Mouse (Mus musculus) liver, embryonic 16.5 days (tissue): ENCODE results near the gene 4833427G06Rik. TPM values are rescaled to one million over a fixed set of nuclear protein-coding genes. Genes with fewer than 3 reads are reported as not detected.
"Not testable (repeated sequence)": the region's sequence is repeated elsewhere in the genome, so short reads cannot be mapped to it uniquely, and the experiment has no call there.

Source experiments
- ATAC-seq: fragments of 200-750 bp; cut with Nextera tagmentation; 2 replicates; pipeline ENCODE4 v1.8.0; 2017; ENCODE audit warnings: low read depth, mild to moderate bottlenecking, moderate number of reproducible peaks, moderate library complexity
- H3K27ac ChIP-seq: fragments of 300-500 bp; sonication (generic); 2 replicates; pipeline ENCODE4 v1.5.1; 2014; ENCODE audit warnings: mild to moderate bottlenecking, low read length
- H3K27me3 ChIP-seq: fragments of 300-500 bp; sonication (generic); 2 replicates; pipeline ENCODE4 v1.6.1; 2014; ENCODE audit warnings: low read depth, low read length, mixed read lengths; ENCODE audit not compliant: control insufficient read depth, insufficient read depth
- H3K36me3 ChIP-seq: fragments of 300-500 bp; sonication (generic); 2 replicates; pipeline ENCODE4 v1.6.1; 2014; ENCODE audit warnings: mild to moderate bottlenecking; ENCODE audit not compliant: control insufficient read depth, insufficient read depth
- H3K4me1 ChIP-seq: fragments of 300-500 bp; sonication (generic); 2 replicates; pipeline ENCODE4 v1.6.1; 2014; ENCODE audit warnings: low read depth, low read length, mixed read lengths; ENCODE audit not compliant: control insufficient read depth
- H3K4me2 ChIP-seq: fragments of 300-500 bp; sonication (generic); 2 replicates; pipeline ENCODE4 v1.6.1; 2014; ENCODE audit warnings: low read depth, low read length, mixed read lengths
- H3K4me3 ChIP-seq: fragments of 300-500 bp; sonication (generic); 2 replicates; pipeline ENCODE4 v1.5.1; 2014; ENCODE audit warnings: low read depth, mild to moderate bottlenecking, low read length
- H3K9ac ChIP-seq: fragments of 300-500 bp; sonication (generic); 2 replicates; pipeline ENCODE4 v1.6.1; 2014; ENCODE audit warnings: low read depth, low read length
- H3K9me3 ChIP-seq: fragments of 300-500 bp; sonication (generic); replicated peaks from 2 replicates; pipeline ENCODE4 v1.6.1; 2016; ENCODE audit warnings: low read length; ENCODE audit not compliant: control insufficient read depth
- WGBS: fragments of 180-500 bp; shearing (Covaris S2); extraction: QIAGEN DNeasy Blood & Tissue Kit; methylation state at CpG from one replicate; pipeline ENCODE4 v1.1.7; 2014; ENCODE audit not compliant: insufficient replicate concordance; 5-methylcytosine and 5-hydroxymethylcytosine counted together
- polyA plus RNA-seq: library from polyadenylated mRNA; unstranded; fragments of >200 nt; fragmentation: Nextera tagmentation; extraction: Ambion mirVana; gene quantifications from 2 replicates; pipeline ENCODE4 v1.2.1, GENCODE M21; 2015

4833427G06Rik gene
- polyA plus RNA-seq, result not detected in 2 replicates

GRCm38 (mm10) chr9:51101756-51102425 is at the start of gene 4833427G06Rik:
Gene 4833427G06Rik (minus strand): TSS chr9:51102078.
- no peak within 1 kb of the TSS for H3K9ac ChIP-seq
- H3K4me2 ChIP-seq, result peak within 1 kb of the TSS; percentile 34
- H3K27me3 ChIP-seq, result peaks cover 42% of the 10 kb centered on the region
- no peaks in the 10 kb centered on the region for H3K36me3 ChIP-seq
- ATAC-seq, result no peak
- WGBS, result 10% methylated on average over 27 of the region's 27 CpGs
- no peak within 1 kb of the TSS; the same call in 1 of the 2 replicates for H3K4me3 ChIP-seq
- H3K4me1 ChIP-seq, result no peaks in the 10 kb centered on the region
- H3K9me3 ChIP-seq, result no peaks in the 10 kb centered on the region
- H3K27ac ChIP-seq, result no peak within 1 kb of the TSS

- H3K4me3 ChIP-seq, result no peak overlapping the region
- H3K27me3 ChIP-seq, result no peaks in the 10 kb centered on the region
- H3K9me3 ChIP-seq, result no peaks in the 10 kb centered on the region
- H3K9ac ChIP-seq, result no peak overlapping the region
- no peaks in the 10 kb centered on the region for H3K4me1 ChIP-seq
- no peaks in the 10 kb centered on the region for H3K36me3 ChIP-seq
- no peak overlapping the region for H3K27ac ChIP-seq
- no peak for ATAC-seq
- H3K4me2 ChIP-seq, result no peak overlapping the region
- 69% methylated on average over 5 of the region's 5 CpGs for WGBS
Observed at GRCm38 (mm10) chr9:51147294-51147693, 45.4 kb upstream of the 4833427G06Rik start.

- H3K27me3 ChIP-seq, result no peaks in the 10 kb centered on the region
- no peaks in the 10 kb centered on the region for H3K4me1 ChIP-seq
- no peaks in the 10 kb centered on the region for H3K9me3 ChIP-seq
- ATAC-seq, result no peak
- H3K9ac ChIP-seq, result no peak overlapping the region
- 74% methylated on average over 4 of the region's 4 CpGs for WGBS
- no peaks in the 10 kb centered on the region for H3K36me3 ChIP-seq
- no peak overlapping the region for H3K27ac ChIP-seq
- no peak overlapping the region for H3K4me2 ChIP-seq
- no peak overlapping the region for H3K4me3 ChIP-seq
Observed at GRCm38 (mm10) chr9:51146496-51146895, 44.6 kb upstream of the 4833427G06Rik start.

GRCm38 (mm10) chr9:51144218-51144617 is 42.3 kb upstream of the 4833427G06Rik start:
- 56% methylated on average over 6 of the region's 6 CpGs for WGBS
- Histone ChIP-seq H3K9me3 (no peaks in the 10 kb centered on the region), H3K27ac (no peak overlapping the region), H3K9ac (no peak overlapping the region), H3K36me3 (no peaks in the 10 kb centered on the region), H3K27me3 (no peaks in the 10 kb centered on the region), H3K4me1 (no peaks in the 10 kb centered on the region), H3K4me2 (no peak overlapping the region), H3K4me3 (no peak overlapping the region)
- no peak for ATAC-seq

- Histone ChIP-seq H3K36me3 (no peaks in the 10 kb centered on the region), H3K9me3 (no peaks in the 10 kb centered on the region), H3K4me3 (no peak overlapping the region), H3K27ac (no peak overlapping the region), H3K4me2 (no peak overlapping the region), H3K9ac (no peak overlapping the region), H3K4me1 (no peaks in the 10 kb centered on the region), H3K27me3 (no peaks in the 10 kb centered on the region)
- ATAC-seq, result no peak
- WGBS, result 60% methylated on average over 1 of the region's 1 CpGs
Observed at GRCm38 (mm10) chr9:51143437-51143836, 41.6 kb upstream of the 4833427G06Rik start.

- ATAC-seq, result no peak
- no peak overlapping the region for H3K27ac ChIP-seq
- no peak overlapping the region for H3K4me3 ChIP-seq
- WGBS, result 60% methylated on average over 3 of the region's 3 CpGs
- H3K9me3 ChIP-seq, result no peaks in the 10 kb centered on the region
- no peaks in the 10 kb centered on the region for H3K36me3 ChIP-seq
- H3K4me1 ChIP-seq, result peaks cover 4% of the 10 kb centered on the region
- H3K9ac ChIP-seq, result no peak overlapping the region
- no peak overlapping the region for H3K4me2 ChIP-seq
- H3K27me3 ChIP-seq, result no peaks in the 10 kb centered on the region
Observed at GRCm38 (mm10) chr9:51140711-51141110, 38.8 kb upstream of the 4833427G06Rik start.

GRCm38 (mm10) chr9:51139401-51139800 is 37.5 kb upstream of the 4833427G06Rik start:
- not testable (repeated sequence) for H3K36me3 ChIP-seq, H3K9me3 ChIP-seq, H3K4me1 ChIP-seq, H3K27me3 ChIP-seq, H3K9ac ChIP-seq, H3K4me2 ChIP-seq, ATAC-seq, H3K4me3 ChIP-seq, H3K27ac ChIP-seq
- WGBS, result 44% methylated on average over 1 of the region's 1 CpGs

- Histone ChIP-seq H3K27me3 (no peaks in the 10 kb centered on the region), H3K4me3 (no peak overlapping the region), H3K4me2 (no peak overlapping the region), H3K4me1 (peaks cover 4% of the 10 kb centered on the region), H3K9ac (no peak overlapping the region), H3K9me3 (no peaks in the 10 kb centered on the region), H3K27ac (no peak overlapping the region), H3K36me3 (no peaks in the 10 kb centered on the region)
- ATAC-seq, result no peak
- 68% methylated on average over 1 of the region's 1 CpGs for WGBS
Observed at GRCm38 (mm10) chr9:51138301-51138700, 36.4 kb upstream of the 4833427G06Rik start.

- no peak overlapping the region for H3K9ac ChIP-seq
- H3K9me3 ChIP-seq, result no peaks in the 10 kb centered on the region
- H3K4me3 ChIP-seq, result no peak overlapping the region
- H3K4me1 ChIP-seq, result peaks cover 4% of the 10 kb centered on the region
- H3K4me2 ChIP-seq, result no peak overlapping the region
- no peaks in the 10 kb centered on the region for H3K27me3 ChIP-seq
- no peaks in the 10 kb centered on the region for H3K36me3 ChIP-seq
- peak; percentile 71 for ATAC-seq
- no peak overlapping the region for H3K27ac ChIP-seq
- WGBS, result 52% methylated on average over 1 of the region's 1 CpGs
Observed at GRCm38 (mm10) chr9:51137836-51138235, 36.0 kb upstream of the 4833427G06Rik start.
